Mouse (Mus musculus) lung, embryonic 16.5 days (tissue): ENCODE measurements around the gene Aff3. TPM values are rescaled to one million over a fixed set of nuclear protein-coding genes. Genes with fewer than 3 reads are reported as not detected.

Experiments used
- ATAC-seq: fragments of 200-750 bp; cut with Nextera tagmentation; 2 replicates; pipeline ENCODE4 v1.8.0; 2017; ENCODE audit warnings: low read depth, mild to moderate bottlenecking, moderate library complexity
- H3K27ac ChIP-seq: fragments of 300-500 bp; sonication (generic); 2 replicates; pipeline ENCODE4 v1.5.1; 2014; ENCODE audit warnings: mild to moderate bottlenecking, control low read depth, low read length
- H3K27me3 ChIP-seq: fragments of 300-500 bp; sonication (generic); 2 replicates; pipeline ENCODE4 v1.6.1; 2014; ENCODE audit warnings: low read depth, low read length, mixed read lengths; ENCODE audit not compliant: control insufficient read depth, insufficient read depth
- H3K36me3 ChIP-seq: fragments of 300-500 bp; sonication (generic); 2 replicates; pipeline ENCODE4 v1.6.1; 2014; ENCODE audit warnings: low read length; ENCODE audit not compliant: control insufficient read depth, insufficient read depth
- H3K4me1 ChIP-seq: fragments of 300-500 bp; sonication (generic); replicated peaks from 2 replicates; pipeline ENCODE4 v1.6.1; 2014; ENCODE audit warnings: low read length, mixed read lengths; ENCODE audit not compliant: control insufficient read depth, insufficient read depth
- H3K4me2 ChIP-seq: fragments of 300-500 bp; sonication (generic); 2 replicates; pipeline ENCODE4 v1.6.1; 2014; ENCODE audit warnings: low read depth, low read length, control low read depth
- H3K4me3 ChIP-seq: fragments of 300-500 bp; sonication (generic); 2 replicates; pipeline ENCODE4 v1.5.1; 2014; ENCODE audit warnings: mild to moderate bottlenecking, low read length, control low read depth
- H3K9ac ChIP-seq: fragments of 300-500 bp; sonication (generic); 2 replicates; pipeline ENCODE4 v1.6.1; 2014; ENCODE audit warnings: low read length, control low read depth
- H3K9me3 ChIP-seq: fragments of 300-500 bp; sonication (generic); 2 replicates; pipeline ENCODE4 v1.6.1; 2016; ENCODE audit warnings: low read length; ENCODE audit not compliant: control insufficient read depth
- WGBS: fragments of 180-500 bp; shearing (Covaris S2); extraction: QIAGEN DNeasy Blood & Tissue Kit; methylation state at CpG from one replicate; pipeline ENCODE4 v1.1.7; 2014; 5-methylcytosine and 5-hydroxymethylcytosine counted together
- polyA plus RNA-seq: library from polyadenylated mRNA; unstranded; fragments of >200 nt; fragmentation: Nextera tagmentation; extraction: Ambion mirVana; gene quantifications from 2 replicates; pipeline ENCODE4 v1.2.1, GENCODE M21; 2015

Aff3 gene
- polyA plus RNA-seq, 1 experiment from 2014 or later = 2.6 TPM

DNA sequence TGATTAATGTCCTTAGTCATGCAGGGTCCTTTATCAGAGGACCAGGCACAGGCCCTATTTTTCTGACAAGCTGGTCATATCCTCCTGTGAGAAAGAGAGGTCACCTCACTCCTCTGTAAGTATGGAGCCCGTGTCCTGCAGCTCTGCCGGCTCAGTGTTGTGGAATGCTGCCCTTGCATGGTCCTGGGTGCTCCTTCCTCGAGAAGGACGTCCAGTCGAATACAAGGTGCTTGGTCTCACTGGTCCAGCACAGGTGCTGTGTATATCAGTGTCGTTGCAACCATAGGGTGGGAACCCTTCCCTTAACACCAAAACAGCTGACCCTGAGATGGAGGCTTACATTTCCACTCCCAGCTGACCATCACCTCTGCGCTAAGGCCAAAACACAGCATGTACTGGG lies 280.7 kb downstream of the Aff3 start:
- Histone ChIP-seq H3K4me1 (0 out of 2 replicates have a peak, but pooled peaks cover 2% of the 10 kb centered on the region), H3K4me2 (no peak overlapping the region), H3K9ac (no peak overlapping the region), H3K9me3 (no peaks in the 10 kb centered on the region), H3K36me3 (no peaks in the 10 kb centered on the region), H3K4me3 (no peak overlapping the region), H3K27ac (no peak overlapping the region), H3K27me3 (no peaks in the 10 kb centered on the region)
- no peak for ATAC-seq
- 62% methylated on average over 7 of the region's 7 CpGs for WGBS

DNA sequence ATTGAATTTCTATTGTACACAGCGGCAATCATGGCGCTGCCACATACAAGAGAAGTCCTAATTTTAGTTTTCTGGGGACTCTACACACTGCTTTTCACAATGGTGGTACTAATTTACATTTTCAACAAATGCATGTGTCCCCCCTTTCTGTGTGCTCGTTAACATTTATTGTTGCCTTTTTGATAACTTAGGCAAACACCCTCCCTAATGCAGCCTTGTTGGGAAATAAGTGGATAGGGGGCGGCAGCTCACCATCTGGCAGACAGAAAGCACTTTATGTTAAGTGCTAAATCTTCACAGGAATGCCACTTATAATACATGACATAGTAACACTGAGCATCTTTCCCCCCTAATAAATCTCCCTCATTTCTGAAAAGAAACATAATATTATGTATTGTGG lies 282.1 kb downstream of the Aff3 start:
- no peak overlapping the region for H3K4me3 ChIP-seq
- no peak overlapping the region for H3K27ac ChIP-seq
- no peaks in the 10 kb centered on the region for H3K36me3 ChIP-seq
- H3K4me1 ChIP-seq = 0 out of 2 replicates have a peak, but pooled peaks cover 2% of the 10 kb centered on the region
- 78% methylated on average over 4 of the region's 4 CpGs for WGBS
- H3K9ac ChIP-seq = no peak overlapping the region
- no peak for ATAC-seq
- no peak overlapping the region for H3K4me2 ChIP-seq
- H3K9me3 ChIP-seq = no peaks in the 10 kb centered on the region
- H3K27me3 ChIP-seq = no peaks in the 10 kb centered on the region

DNA sequence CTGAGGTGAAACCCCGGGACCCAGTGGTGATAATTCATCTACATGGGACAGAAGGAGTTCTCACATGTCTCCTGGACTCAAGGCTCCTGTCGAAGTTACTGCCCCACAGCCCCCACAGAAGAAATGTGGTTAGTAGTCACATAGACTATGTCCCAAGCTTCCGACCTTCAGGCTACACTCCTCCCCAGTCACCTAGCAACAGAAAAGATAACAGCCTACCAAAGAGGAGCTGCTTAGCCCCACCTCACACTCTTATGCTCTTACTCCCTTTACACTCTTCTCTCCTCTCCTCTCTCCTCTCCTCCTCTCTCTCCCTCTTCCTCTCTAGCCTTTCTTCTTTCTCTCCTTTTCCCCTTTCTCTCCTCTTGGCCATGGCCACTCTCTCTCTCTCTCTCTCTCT lies 286.8 kb downstream of the Aff3 start:
- 60% methylated on average over 3 of the region's 3 CpGs for WGBS
- Histone ChIP-seq H3K4me2 (no peak overlapping the region), H3K27me3 (no peaks in the 10 kb centered on the region)

DNA sequence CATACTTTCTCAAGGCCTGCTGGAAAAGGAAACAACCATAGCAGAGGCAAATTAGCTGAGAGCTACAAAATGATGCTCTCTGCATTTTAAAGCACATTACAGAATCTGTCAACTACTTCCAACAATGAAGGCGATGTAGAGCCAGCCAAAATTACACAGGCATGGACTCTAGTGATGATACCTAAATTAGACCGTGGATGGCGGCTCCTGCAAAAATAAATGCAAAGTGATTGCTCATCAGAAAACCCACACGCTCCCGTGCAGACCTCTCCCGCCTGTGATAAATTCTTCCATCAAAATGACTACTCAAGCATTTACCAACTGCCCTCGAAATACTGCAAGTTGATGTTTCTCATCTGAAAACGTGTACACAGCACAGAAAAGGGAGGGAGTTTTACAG lies 295.6 kb downstream of the Aff3 start:
- WGBS = 69% methylated on average over 8 of the region's 8 CpGs
- no peaks in the 10 kb centered on the region for H3K36me3 ChIP-seq
- H3K9me3 ChIP-seq = no peaks in the 10 kb centered on the region
- no peak overlapping the region for H3K4me2 ChIP-seq
- H3K27me3 ChIP-seq = no peaks in the 10 kb centered on the region
- ATAC-seq = no peak
- H3K27ac ChIP-seq = no peak overlapping the region
- no peak overlapping the region for H3K4me3 ChIP-seq
- H3K9ac ChIP-seq = no peak overlapping the region
- peaks cover 2% of the 10 kb centered on the region; the same call in 1 of the 2 replicates for H3K4me1 ChIP-seq

More for the DNA sequence above, 286.8 kb downstream of the Aff3 start:
- Histone ChIP-seq H3K9ac (no peak overlapping the region), H3K36me3 (no peaks in the 10 kb centered on the region), H3K4me3 (no peak overlapping the region), H3K27ac (no peak overlapping the region), H3K9me3 (no peaks in the 10 kb centered on the region), H3K4me1 (no peaks in the 10 kb centered on the region)
- no peak for ATAC-seq

DNA sequence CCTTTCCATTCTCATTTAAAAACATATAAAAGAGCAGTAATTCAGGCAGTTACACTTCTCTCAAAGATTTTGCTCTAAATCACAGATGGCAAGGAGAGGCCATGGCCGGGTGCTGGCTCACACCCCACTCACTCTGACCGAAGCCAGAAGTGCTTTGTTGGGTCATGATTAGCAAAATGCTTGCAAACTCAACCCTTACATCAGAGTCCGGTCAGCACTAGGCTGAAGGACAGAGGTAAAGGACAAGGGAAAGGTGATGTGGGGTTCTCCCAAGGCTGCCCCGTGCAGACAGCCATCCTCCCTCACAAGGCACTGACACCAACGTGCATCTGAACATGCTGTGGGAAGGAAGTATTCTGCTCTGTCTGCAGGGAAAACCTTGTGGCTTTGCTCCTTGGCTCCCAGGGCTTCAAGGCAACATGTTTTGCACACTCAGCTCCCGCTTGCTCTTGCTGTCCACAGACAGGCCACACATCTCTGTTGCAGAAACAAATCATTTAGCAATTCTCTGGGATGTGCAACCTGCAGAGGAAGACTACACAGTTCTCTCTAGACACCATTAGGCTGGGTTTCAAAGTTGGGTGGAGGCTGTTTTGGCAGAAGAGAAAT lies 296.6 kb downstream of the Aff3 start:
- H3K9ac ChIP-seq = no peak overlapping the region
- no peak overlapping the region for H3K4me2 ChIP-seq
- WGBS = 72% methylated on average over 6 of the region's 6 CpGs
- H3K36me3 ChIP-seq = no peaks in the 10 kb centered on the region
- no peak overlapping the region for H3K27ac ChIP-seq
- H3K4me3 ChIP-seq = no peak overlapping the region
- no peak for ATAC-seq
- no peaks in the 10 kb centered on the region for H3K27me3 ChIP-seq
- H3K9me3 ChIP-seq = no peaks in the 10 kb centered on the region
- peaks cover 5% of the 10 kb centered on the region; the same call in 1 of the 2 replicates for H3K4me1 ChIP-seq

DNA sequence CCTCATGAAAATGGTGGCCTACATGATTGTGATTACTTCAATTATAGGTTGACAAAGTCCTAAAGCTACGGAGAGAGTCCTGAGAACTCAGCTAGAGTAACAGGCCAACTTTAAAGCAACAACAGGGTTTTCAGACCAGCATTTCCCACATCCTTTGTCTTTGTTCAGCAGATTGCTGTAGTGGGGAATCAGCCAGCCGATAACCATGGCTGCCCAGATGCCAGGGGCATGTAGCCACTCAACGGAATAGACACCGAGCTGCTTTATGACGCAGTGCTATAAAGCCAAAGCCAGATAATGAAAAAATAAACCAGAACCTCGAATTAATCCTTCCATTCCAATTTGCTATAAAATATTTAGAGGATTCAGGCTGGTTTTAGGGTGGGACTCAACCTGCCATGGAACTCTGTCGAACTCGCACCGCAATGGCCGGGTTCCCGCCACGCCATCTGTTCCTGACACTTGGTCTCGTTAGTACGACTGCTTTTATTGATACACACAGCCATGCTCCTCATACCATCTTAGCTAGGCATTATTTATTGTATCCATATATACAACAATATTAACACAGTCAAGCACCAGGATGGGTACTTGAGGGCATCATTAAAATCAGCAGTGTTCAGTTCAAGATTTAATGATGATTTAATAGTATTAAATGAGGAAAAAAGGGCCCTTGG lies 297.2 kb downstream of the Aff3 start:
- no peak overlapping the region for H3K4me3 ChIP-seq
- H3K27ac ChIP-seq = no peak overlapping the region
- H3K9me3 ChIP-seq = no peaks in the 10 kb centered on the region
- no peaks in the 10 kb centered on the region for H3K36me3 ChIP-seq
- no peak overlapping the region for H3K9ac ChIP-seq
- 95% methylated on average over 14 of the region's 14 CpGs for WGBS
- no peak for ATAC-seq
- no peak overlapping the region for H3K4me2 ChIP-seq
- H3K27me3 ChIP-seq = no peaks in the 10 kb centered on the region
- peaks cover 5% of the 10 kb centered on the region; the same call in 1 of the 2 replicates for H3K4me1 ChIP-seq

DNA sequence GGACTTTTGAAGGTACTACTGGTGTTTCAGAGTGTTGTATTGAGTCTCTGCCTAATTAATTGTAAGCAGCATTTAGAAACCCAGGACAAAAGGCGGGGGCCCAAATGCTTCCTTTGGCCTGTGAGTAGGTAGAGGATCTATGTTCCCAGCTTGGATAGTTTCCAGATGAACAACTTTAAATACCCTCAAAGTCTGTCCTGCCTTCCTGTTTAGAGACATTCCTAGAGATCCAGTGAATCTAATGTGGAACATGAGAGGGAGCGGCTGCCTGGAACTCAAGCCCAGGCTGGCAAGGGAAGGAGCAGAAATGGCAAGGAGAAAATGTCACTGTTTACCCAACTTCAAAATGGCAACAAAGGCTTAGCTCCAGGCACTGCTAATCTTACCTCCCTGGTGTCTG lies 300.9 kb downstream of the Aff3 start:
- ATAC-seq = no peak
- Histone ChIP-seq H3K27me3 (no peaks in the 10 kb centered on the region), H3K4me2 (no peak overlapping the region), H3K27ac (no peak overlapping the region), H3K9me3 (no peaks in the 10 kb centered on the region), H3K4me1 (peaks cover 10% of the 10 kb centered on the region), H3K4me3 (no peak overlapping the region), H3K9ac (no peak overlapping the region), H3K36me3 (no peaks in the 10 kb centered on the region)
- WGBS = 45% methylated on average over 2 of the region's 2 CpGs

DNA sequence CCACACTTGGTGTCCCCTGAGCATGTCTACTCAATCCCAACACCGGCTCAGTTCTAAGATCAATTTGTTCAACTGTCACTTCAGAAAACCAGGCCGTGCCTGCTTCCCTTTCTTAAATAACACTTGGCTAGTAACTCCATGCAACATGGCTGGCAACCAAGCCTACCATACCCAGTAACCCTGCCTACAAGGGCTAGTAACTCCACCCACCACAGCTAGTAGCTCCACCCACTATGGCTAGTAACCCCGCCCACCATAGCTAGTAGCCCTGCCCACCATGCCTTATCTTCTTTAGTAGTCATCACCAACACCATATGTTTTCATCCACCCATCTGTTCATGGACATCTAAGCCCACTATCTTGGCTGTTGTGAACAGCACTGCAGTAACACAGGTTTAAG lies 302.5 kb downstream of the Aff3 start:
- Histone ChIP-seq H3K27ac (no peak overlapping the region), H3K9me3 (no peaks in the 10 kb centered on the region), H3K36me3 (no peaks in the 10 kb centered on the region), H3K4me1 (peaks cover 25% of the 10 kb centered on the region), H3K4me2 (no peak overlapping the region), H3K4me3 (no peak overlapping the region), H3K9ac (no peak overlapping the region), H3K27me3 (no peaks in the 10 kb centered on the region)
- no peak for ATAC-seq
- WGBS = 77% methylated on average over 3 of the region's 3 CpGs

DNA sequence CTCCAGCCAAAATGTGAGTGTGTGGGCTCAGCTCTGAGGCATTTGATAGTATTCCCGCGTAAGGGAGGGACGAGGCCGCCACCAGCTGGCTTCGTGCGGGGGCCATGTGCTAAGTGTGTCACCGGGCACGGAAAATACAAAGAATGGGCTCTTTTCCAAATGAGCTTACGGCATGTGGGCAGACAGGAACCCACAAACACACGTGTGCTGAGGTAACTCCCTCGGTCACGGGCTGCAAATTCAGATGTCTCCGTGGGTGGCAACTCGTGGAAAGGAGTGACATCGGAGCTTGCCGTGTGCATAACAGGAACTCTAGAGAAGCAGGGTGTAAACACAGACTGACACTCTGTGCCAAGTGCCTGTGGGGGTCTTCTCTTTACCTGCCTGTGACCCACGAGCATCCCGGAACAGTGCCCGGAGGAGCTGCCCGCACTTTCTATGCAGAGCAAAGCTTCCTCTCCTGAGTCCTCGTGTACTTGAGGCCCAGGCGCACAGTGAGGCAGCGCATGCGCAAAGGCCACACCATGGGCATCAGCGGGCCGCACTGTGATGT lies 305.9 kb downstream of the Aff3 start:
- peak overlapping the region; percentile 65 for H3K27ac ChIP-seq
- H3K4me2 ChIP-seq = no peak overlapping the region
- H3K27me3 ChIP-seq = no peaks in the 10 kb centered on the region
- H3K9ac ChIP-seq = no peak overlapping the region
- WGBS = 57% methylated on average over 26 of the region's 26 CpGs
- H3K9me3 ChIP-seq = no peaks in the 10 kb centered on the region
- H3K36me3 ChIP-seq = no peaks in the 10 kb centered on the region
- H3K4me3 ChIP-seq = no peak overlapping the region
- peaks cover 22% of the 10 kb centered on the region for H3K4me1 ChIP-seq
- no peak; the same call in 1 of the 2 replicates for ATAC-seq
